Mouse (Mus musculus): ENCODE data around the gene Vmo1.
"Not testable (repeated sequence)": the region's sequence is repeated elsewhere in the genome, so short reads cannot be mapped to it uniquely, and the experiment has no call there.

DNA sequence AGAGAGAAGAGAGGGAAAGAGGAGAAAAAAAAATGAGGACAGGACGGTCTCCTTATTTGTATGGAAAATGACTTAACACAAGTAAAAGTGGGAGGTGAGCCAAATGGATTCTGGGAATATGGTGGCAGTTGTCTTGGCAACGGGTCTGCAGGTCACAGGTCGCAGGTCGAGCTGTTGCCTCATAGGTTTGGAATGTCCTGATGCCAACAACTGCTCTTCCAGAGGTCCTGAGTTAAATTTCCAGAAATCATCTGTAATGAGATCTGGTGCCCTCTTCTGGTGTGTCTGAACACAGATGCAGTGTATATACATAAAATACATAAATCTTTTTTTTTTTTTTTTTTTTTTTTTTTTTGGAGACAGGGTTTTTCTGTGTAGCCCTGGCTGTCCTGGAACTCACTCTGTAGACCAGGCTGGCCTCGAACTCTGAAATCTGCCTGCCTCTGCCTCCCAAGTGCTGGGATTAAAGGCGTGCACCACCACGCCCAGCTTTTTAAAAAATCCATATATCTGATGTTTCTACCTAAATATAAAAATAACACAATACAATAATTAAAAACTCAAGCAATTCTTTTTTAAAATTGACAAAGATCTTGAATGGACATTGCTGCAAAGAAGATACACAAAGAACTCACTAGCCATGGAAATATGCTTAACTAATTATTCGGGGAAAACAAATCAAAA, 9.0 kb upstream of the Vmo1 start:
- not testable (repeated sequence) for TF ChIP-seq GATA1, TAL1 (IDR thresholded peaks at IDR 0.05; ENCODE audit: low read length)

All from erythroblast, embryonic 14.5 days (primary cell).